Mouse (Mus musculus) intestine, embryonic 16.5 days (tissue): ENCODE measurements around the gene Tasp1. TPM values are rescaled to one million over a fixed set of nuclear protein-coding genes. Genes with fewer than 3 reads are reported as not detected.
"Not testable (repeated sequence)": the region's sequence is repeated elsewhere in the genome, so short reads cannot be mapped to it uniquely, and the experiment has no call there.

Experiments
- ATAC-seq: fragments of 200-750 bp; cut with Nextera tagmentation; 2 replicates; pipeline ENCODE4 v1.8.0; 2017; ENCODE audit warnings: moderate TSS enrichment, moderate library complexity
- H3K27ac ChIP-seq: fragments of 300-500 bp; sonication (generic); 2 replicates; pipeline ENCODE4 v1.5.1; 2014; ENCODE audit warnings: mild to moderate bottlenecking, low read length
- H3K27me3 ChIP-seq: fragments of 300-500 bp; sonication (generic); replicated peaks from 2 replicates; pipeline ENCODE4 v1.6.1; 2014; ENCODE audit warnings: low read length, control low read depth, mixed read lengths; ENCODE audit not compliant: control insufficient read depth, insufficient read depth
- H3K36me3 ChIP-seq: fragments of 300-500 bp; sonication (generic); 2 replicates; pipeline ENCODE4 v1.6.1; 2014; ENCODE audit warnings: low read length, control low read depth; ENCODE audit not compliant: control insufficient read depth, insufficient read depth
- H3K4me1 ChIP-seq: fragments of 300-500 bp; sonication (generic); 2 replicates; pipeline ENCODE4 v1.6.1; 2014; ENCODE audit warnings: low read length, control low read depth, mixed read lengths; ENCODE audit not compliant: control insufficient read depth, insufficient read depth
- H3K4me2 ChIP-seq: fragments of 300-500 bp; sonication (generic); 2 replicates; pipeline ENCODE4 v1.6.1; 2014; ENCODE audit warnings: low read depth, low read length, control low read depth
- H3K4me3 ChIP-seq: fragments of 300-500 bp; sonication (generic); 2 replicates; pipeline ENCODE4 v1.5.1; 2014; ENCODE audit warnings: mild to moderate bottlenecking, low read length
- H3K9ac ChIP-seq: fragments of 300-500 bp; sonication (generic); 2 replicates; pipeline ENCODE4 v1.6.1; 2014; ENCODE audit warnings: low read depth, low read length
- H3K9me3 ChIP-seq: fragments of 300-500 bp; sonication (generic); 2 replicates; pipeline ENCODE4 v1.6.1; 2016; ENCODE audit warnings: low read length, control low read depth; ENCODE audit not compliant: control insufficient read depth
- WGBS: fragments of 180-500 bp; shearing (Covaris S2); extraction: QIAGEN DNeasy Blood & Tissue Kit; methylation state at CpG from one replicate; pipeline ENCODE4 v1.1.7; 2014; 5-methylcytosine and 5-hydroxymethylcytosine counted together
- polyA plus RNA-seq: library from polyadenylated mRNA; unstranded; fragments of >200 nt; fragmentation: Nextera tagmentation; extraction: Ambion mirVana; gene quantifications from 2 replicates; pipeline ENCODE4 v1.2.1, GENCODE M21; 2015

The Tasp1 gene
- polyA plus RNA-seq, 1 experiment from 2014 or later: 17.9 TPM

- Histone ChIP-seq H3K4me2 (no peak overlapping the region), H3K4me1 (no peaks in the 10 kb centered on the region), H3K36me3 (no peaks in the 10 kb centered on the region), H3K27me3 (no peaks in the 10 kb centered on the region), H3K27ac (peak overlapping the region; percentile 30), H3K4me3 (no peak overlapping the region), H3K9me3 (no peaks in the 10 kb centered on the region), H3K9ac (no peak overlapping the region)
- peak; percentile 84 for ATAC-seq
- 70% methylated on average over 3 of the region's 3 CpGs for WGBS
Observed at GRCm38 (mm10) chr2:139874173-139874572, 192.4 kb downstream of the Tasp1 start.

- Histone ChIP-seq H3K9me3 (no peaks in the 10 kb centered on the region), H3K27me3 (no peaks in the 10 kb centered on the region), H3K4me2 (no peak overlapping the region), H3K4me3 (no peak overlapping the region), H3K4me1 (no peaks in the 10 kb centered on the region), H3K27ac (peak overlapping the region; percentile 63), H3K9ac (no peak overlapping the region), H3K36me3 (no peaks in the 10 kb centered on the region)
- WGBS: 52% methylated on average over 2 of the region's 2 CpGs
- ATAC-seq: peak; percentile 100
Observed at GRCm38 (mm10) chr2:139873762-139874161, 192.8 kb downstream of the Tasp1 start.

- H3K36me3 ChIP-seq, ATAC-seq, H3K4me3 ChIP-seq, H3K9me3 ChIP-seq, H3K4me1 ChIP-seq, H3K27ac ChIP-seq, H3K4me2 ChIP-seq, H3K27me3 ChIP-seq, H3K9ac ChIP-seq: not testable (repeated sequence)
- WGBS: 97% methylated on average over 2 of the region's 2 CpGs
Observed at GRCm38 (mm10) chr2:139869071-139869470, 197.5 kb downstream of the Tasp1 start.

GRCm38 (mm10) chr2:139863396-139863795 lies 203.2 kb downstream of the Tasp1 start:
- not testable (repeated sequence) for ATAC-seq, H3K36me3 ChIP-seq, H3K27ac ChIP-seq, H3K4me2 ChIP-seq, H3K4me1 ChIP-seq, H3K9me3 ChIP-seq, H3K4me3 ChIP-seq, H3K9ac ChIP-seq, H3K27me3 ChIP-seq
- 87% methylated on average over 3 of the region's 3 CpGs for WGBS

GRCm38 (mm10) chr2:139860133-139860494 lies 206.5 kb downstream of the Tasp1 start:
- WGBS: 88% methylated on average over 5 of the region's 5 CpGs
- Histone ChIP-seq H3K4me2 (no peak overlapping the region), H3K36me3 (no peaks in the 10 kb centered on the region), H3K9ac (no peak overlapping the region), H3K4me1 (no peaks in the 10 kb centered on the region), H3K27me3 (no peaks in the 10 kb centered on the region), H3K27ac (no peak overlapping the region), H3K4me3 (no peak overlapping the region), H3K9me3 (no peaks in the 10 kb centered on the region)
- ATAC-seq: no peak

GRCm38 (mm10) chr2:139859424-139860132 lies 207.0 kb downstream of the Tasp1 start:
- WGBS: 24% methylated on average over 3 of the region's 3 CpGs
- no peak overlapping the region for H3K27ac ChIP-seq
- ATAC-seq: no peak

GRCm38 (mm10) chr2:139849621-139850020 lies 217.0 kb downstream of the Tasp1 start:
- Histone ChIP-seq H3K27ac (no peak overlapping the region), H3K9me3 (no peaks in the 10 kb centered on the region), H3K4me3 (no peak overlapping the region), H3K4me1 (no peaks in the 10 kb centered on the region), H3K27me3 (no peaks in the 10 kb centered on the region), H3K4me2 (no peak overlapping the region), H3K36me3 (no peaks in the 10 kb centered on the region), H3K9ac (no peak overlapping the region)
- ATAC-seq: no peak
- WGBS: 89% methylated on average over 1 of the region's 1 CpGs

More at GRCm38 (mm10) chr2:139859424-139860132, 207.0 kb downstream of the Tasp1 start:
- Histone ChIP-seq H3K9me3 (no peaks in the 10 kb centered on the region), H3K27me3 (no peaks in the 10 kb centered on the region), H3K4me3 (no peak overlapping the region), H3K36me3 (no peaks in the 10 kb centered on the region), H3K4me2 (no peak overlapping the region), H3K4me1 (no peaks in the 10 kb centered on the region), H3K9ac (no peak overlapping the region)

- WGBS: 71% methylated on average over 1 of the region's 1 CpGs
- no peaks in the 10 kb centered on the region; the same call in 1 of the 2 replicates for H3K4me1 ChIP-seq
- H3K4me3 ChIP-seq: no peak overlapping the region
- H3K9ac ChIP-seq: no peak overlapping the region
- H3K36me3 ChIP-seq: no peaks in the 10 kb centered on the region
- no peak overlapping the region for H3K4me2 ChIP-seq
- ATAC-seq: no peak
- H3K27ac ChIP-seq: no peak overlapping the region
- no peaks in the 10 kb centered on the region for H3K27me3 ChIP-seq
- H3K9me3 ChIP-seq: no peaks in the 10 kb centered on the region
Observed at GRCm38 (mm10) chr2:139841359-139841758, 225.2 kb downstream of the Tasp1 start.

GRCm38 (mm10) chr2:139840941-139841340 lies 225.7 kb downstream of the Tasp1 start:
- Histone ChIP-seq H3K36me3 (no peaks in the 10 kb centered on the region), H3K4me2 (no peak overlapping the region), H3K27me3 (no peaks in the 10 kb centered on the region), H3K4me3 (no peak overlapping the region), H3K9ac (no peak overlapping the region), H3K27ac (no peak overlapping the region), H3K9me3 (no peaks in the 10 kb centered on the region), H3K4me1 (no peaks in the 10 kb centered on the region; the same call in 1 of the 2 replicates)
- WGBS: 55% methylated on average over 5 of the region's 5 CpGs
- no peak for ATAC-seq
